Mouse (Mus musculus): Measurements from ENCODE around the gene Lrcol1. TPM values are rescaled to one million over a fixed set of nuclear protein-coding genes. Genes with fewer than 3 reads are reported as not detected.

Lrcol1 gene
- total and polyA plus RNA-seq, 3 experiments, result not detected

- no peak overlapping the region for H3K27ac ChIP-seq (ENCODE audit: insufficient read depth, low read depth)
- in situ Hi-C loops (cut with MboI; ENCODE audit: low pct_ligation_motif_present, low pct_unique_long_range_greater_than_20kb, low sequenced_read_pairs) (loop anchor here (5.0 kb wide), 1 partner anchor 138 kb away; no protein-coding TSS in a partner anchor), dilution Hi-C loops (cut with MboI; ENCODE audit: extremely low pct_ligation_motif_present, extremely low pct_unique_long_range_greater_than_20kb, low sequenced_read_pairs) (no loop called here)
- no peaks in the 10 kb centered on the region for H3K36me3 ChIP-seq (replicated peaks in 1 of 2; ENCODE audit: control insufficient read depth in 1 of 2, insufficient read depth in 1 of 2, low read length in 1 of 2)
- H3K79me2 ChIP-seq (replicated peaks; ENCODE audit: control insufficient read depth, extremely low read depth, insufficient read depth, poor library complexity, severe bottlenecking), result no peaks in the 10 kb centered on the region
- peaks cover 0 to 4% of the 10 kb centered on the region in 2 experiments; a peak in 1 of 4 replicates for H3K4me1 ChIP-seq (ENCODE audit: control insufficient read depth in 1 of 2, insufficient read depth in 2 of 2)
- DNase-seq (ENCODE audit: extremely low read depth), result peak; percentile 39
- peaks cover 2% of the 10 kb centered on the region for H3K27me3 ChIP-seq (replicated peaks)
- H3K4me2 ChIP-seq (ENCODE audit: insufficient read depth, low read depth, poor library complexity, severe bottlenecking), result 0 out of 2 replicates have a peak overlapping the region, but pooled peaks have one; percentile 39
- H3K4me3 ChIP-seq (replicated peaks in 1 of 3; ENCODE audit: low read depth in 2 of 3, low read length in 2 of 3, poor library complexity in 1 of 3), result no peak overlapping the region
- TF ChIP-seq MYC (IDR thresholded peaks at IDR 0.05; ENCODE audit: low read depth, low read length) (no peak), SMC3 (IDR thresholded peaks at IDR 0.05; ENCODE audit: low read depth, low read length) (peak; percentile 31), CTCF (conservative IDR thresholded peaks at IDR 0.05 in 1 of 2, IDR thresholded peaks at IDR 0.05 in 1 of 2; ENCODE audit: low read depth in 2 of 2, low read length in 2 of 2) (peak in 1 of 2 experiments; percentile 64; a peak in 2 of 4 replicates), BHLHE40 (IDR thresholded peaks at IDR 0.05; ENCODE audit: low read depth, low read length) (no peak), RAD21 (IDR thresholded peaks at IDR 0.05; ENCODE audit: low read depth, low read length) (peak; percentile 36), MEF2A (IDR thresholded peaks at IDR 0.05; ENCODE audit: borderline replicate concordance, low read depth, low read length) (no peak)
- no peaks in the 10 kb centered on the region for H3K9me3 ChIP-seq (replicated peaks; ENCODE audit: low read length)
- no peak overlapping the region for H3K9ac ChIP-seq (ENCODE audit: insufficient read depth, low read depth)
Measured at GRCm38 (mm10) chr5:110354716-110355115, 10.2 kb downstream of the Lrcol1 start.

DNA sequence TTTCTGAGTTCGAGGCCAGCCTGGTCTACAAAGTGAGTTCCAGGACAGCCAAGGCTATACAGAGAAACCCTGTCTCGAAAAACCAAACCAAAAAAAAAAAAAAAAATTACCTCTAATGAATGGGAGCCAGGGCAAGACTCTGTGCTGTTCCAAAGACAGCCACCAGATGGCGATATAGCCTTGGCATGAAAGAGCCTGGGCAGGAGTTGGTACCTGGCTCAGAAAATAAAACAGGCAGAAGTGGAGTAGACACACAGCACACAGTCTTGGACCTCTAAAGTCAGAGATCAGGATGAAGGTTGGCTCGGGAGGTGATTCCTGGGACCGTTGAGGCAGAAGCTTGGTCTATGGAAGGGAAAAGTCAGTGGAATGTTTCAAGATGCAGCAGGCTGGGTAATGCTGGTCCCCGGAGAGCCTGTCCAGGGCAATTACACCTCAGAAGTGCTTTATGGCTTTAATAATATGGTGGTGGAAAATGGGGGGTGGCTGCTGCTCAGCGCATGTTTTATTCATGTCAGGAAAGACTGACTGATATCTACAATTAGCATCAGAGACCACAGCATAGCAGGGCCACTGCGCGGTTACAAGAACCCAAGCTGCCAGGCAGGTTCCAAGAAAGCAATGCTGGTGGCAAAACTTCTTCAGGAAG lies 13.1 kb downstream of the Lrcol1 start:
- in situ Hi-C loops (cut with MboI; ENCODE audit: low pct_ligation_motif_present, low pct_unique_long_range_greater_than_20kb, low sequenced_read_pairs) (loop anchor here (5.0 kb wide), 1 partner anchor 135 kb away; no protein-coding TSS in a partner anchor), dilution Hi-C loops (cut with MboI; ENCODE audit: extremely low pct_ligation_motif_present, extremely low pct_unique_long_range_greater_than_20kb, low sequenced_read_pairs) (no loop called here)
- H3K79me2 ChIP-seq (replicated peaks; ENCODE audit: control insufficient read depth, extremely low read depth, insufficient read depth, poor library complexity, severe bottlenecking), result no peaks in the 10 kb centered on the region

DNA sequence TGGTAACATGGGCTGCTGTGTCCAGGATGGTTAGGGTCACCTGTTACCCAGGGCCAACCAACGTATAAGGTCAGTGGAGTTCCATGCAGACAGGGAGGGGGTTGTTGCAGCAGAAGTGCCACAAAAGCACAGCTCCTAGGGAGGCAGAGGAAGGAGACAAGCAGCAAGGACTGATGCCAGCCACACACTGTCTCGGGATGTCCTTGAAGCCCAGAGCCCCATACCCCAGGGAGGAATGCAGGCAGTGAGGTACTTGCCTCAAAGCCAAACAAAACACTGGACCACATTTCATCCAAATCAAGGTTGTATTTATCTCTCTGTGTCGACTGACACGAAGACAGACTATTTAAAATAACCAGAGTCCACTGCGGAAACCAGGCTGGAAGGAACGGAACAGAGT lies 16.9 kb downstream of the Lrcol1 start:
- Histone ChIP-seq H3K9ac (ENCODE audit: insufficient read depth, low read depth) (no peak overlapping the region), H3K27ac (ENCODE audit: insufficient read depth, low read depth) (no peak overlapping the region), H3K4me3 (replicated peaks in 1 of 3; ENCODE audit: low read depth in 2 of 3, low read length in 2 of 3, poor library complexity in 1 of 3) (no peak overlapping the region), H3K36me3 (replicated peaks in 1 of 2; ENCODE audit: control insufficient read depth in 1 of 2, insufficient read depth in 1 of 2, low read length in 1 of 2) (peaks cover 12 to 27% of the 10 kb centered on the region in 2 experiments), H3K9me3 (replicated peaks; ENCODE audit: low read length) (peaks cover 3% of the 10 kb centered on the region), H3K4me2 (ENCODE audit: insufficient read depth, low read depth, poor library complexity, severe bottlenecking) (no peak overlapping the region), H3K27me3 (replicated peaks) (no peaks in the 10 kb centered on the region), H3K79me2 (replicated peaks; ENCODE audit: control insufficient read depth, extremely low read depth, insufficient read depth, poor library complexity, severe bottlenecking) (no peaks in the 10 kb centered on the region), H3K4me1 (ENCODE audit: control insufficient read depth in 1 of 2, insufficient read depth in 2 of 2) (peaks cover 0 to 4% of the 10 kb centered on the region in 2 experiments; a peak in 1 of 4 replicates)
- no peak for DNase-seq (ENCODE audit: extremely low read depth)
- TF ChIP-seq KAT2A (IDR thresholded peaks at IDR 0.05; ENCODE audit: insufficient replicate concordance, low read length), result no peak
- no peak for TF ChIP-seq NELFE (IDR thresholded peaks at IDR 0.05; ENCODE audit: low read depth, low read length)
- no peak for TF ChIP-seq MAZ (IDR thresholded peaks at IDR 0.05; ENCODE audit: low read depth, low read length)
- TF ChIP-seq SMC3 (IDR thresholded peaks at IDR 0.05; ENCODE audit: low read depth, low read length), result no peak
- no peak for TF ChIP-seq USF1 (IDR thresholded peaks at IDR 0.05; ENCODE audit: low read depth, low read length)
- TF ChIP-seq E2F4 (IDR thresholded peaks at IDR 0.05; ENCODE audit: insufficient replicate concordance, low read depth, low read length), result no peak
- in situ Hi-C loops (cut with MboI; ENCODE audit: low pct_ligation_motif_present, low pct_unique_long_range_greater_than_20kb, low sequenced_read_pairs), result loop anchor here (10.0 kb wide), 1 partner anchor 273 kb away; no protein-coding TSS in a partner anchor
- dilution Hi-C loops (cut with MboI; ENCODE audit: extremely low pct_ligation_motif_present, extremely low pct_unique_long_range_greater_than_20kb, low sequenced_read_pairs), result no loop called here

More for the DNA sequence above, 13.1 kb downstream of the Lrcol1 start:
- DNase-seq (ENCODE audit: extremely low read depth), result peak; percentile 87
- TF ChIP-seq IRF4 (IDR thresholded peaks at IDR 0.05; ENCODE audit: low read depth, low read length), result 0 out of 2 replicates have a peak, but pooled peaks have one; percentile 22
- TF ChIP-seq MEF2A (IDR thresholded peaks at IDR 0.05; ENCODE audit: borderline replicate concordance, low read depth, low read length), result no peak
- TF ChIP-seq JUN (IDR thresholded peaks at IDR 0.05; ENCODE audit: insufficient read depth, low read depth, low read length), result no peak
- TF ChIP-seq RAD21 (IDR thresholded peaks at IDR 0.05; ENCODE audit: low read depth, low read length), result peak; percentile 89
- TF ChIP-seq GABPA (IDR thresholded peaks at IDR 0.05; ENCODE audit: insufficient replicate concordance, low read depth, low read length), result no peak
- TF ChIP-seq SMC3 (IDR thresholded peaks at IDR 0.05; ENCODE audit: low read depth, low read length), result peak; percentile 85
- TF ChIP-seq ZNF384 (IDR thresholded peaks at IDR 0.05; ENCODE audit: low read depth, low read length), result peak; percentile 94
- TF ChIP-seq ZMIZ1 (IDR thresholded peaks at IDR 0.05; ENCODE audit: low read depth, low read length), result no peak
- TF ChIP-seq ZC3H11A (IDR thresholded peaks at IDR 0.05; ENCODE audit: low read depth, low read length), result peak; percentile 44; the same call in 1 of the 2 replicates
- no peak for TF ChIP-seq POLR2A (IDR thresholded peaks at IDR 0.05; ENCODE audit: low read depth, low read length)
- peak; percentile 35; the same call in 1 of the 2 replicates for TF ChIP-seq MYC (IDR thresholded peaks at IDR 0.05; ENCODE audit: low read depth, low read length)
- peak; percentile 74 to 90 for TF ChIP-seq CTCF (conservative IDR thresholded peaks at IDR 0.05 in 1 of 2, IDR thresholded peaks at IDR 0.05 in 1 of 2; ENCODE audit: low read depth in 2 of 2, low read length in 2 of 2)
- Histone ChIP-seq H3K27me3 (replicated peaks) (peaks cover 2% of the 10 kb centered on the region), H3K9me3 (replicated peaks; ENCODE audit: low read length) (no peaks in the 10 kb centered on the region), H3K4me1 (ENCODE audit: control insufficient read depth in 1 of 2, insufficient read depth in 2 of 2) (peaks cover 0 to 4% of the 10 kb centered on the region in 2 experiments; a peak in 1 of 4 replicates), H3K36me3 (replicated peaks in 1 of 2; ENCODE audit: control insufficient read depth in 1 of 2, insufficient read depth in 1 of 2, low read length in 1 of 2) (peaks cover 0 to 5% of the 10 kb centered on the region in 2 experiments), H3K27ac (ENCODE audit: insufficient read depth, low read depth) (no peak overlapping the region), H3K4me3 (replicated peaks in 1 of 3; ENCODE audit: low read depth in 2 of 3, low read length in 2 of 3, poor library complexity in 1 of 3) (no peak overlapping the region), H3K4me2 (ENCODE audit: insufficient read depth, low read depth, poor library complexity, severe bottlenecking) (no peak overlapping the region), H3K9ac (ENCODE audit: insufficient read depth, low read depth) (no peak overlapping the region)

All from CH12.LX (cell line).